Mouse (Mus musculus) midbrain, postnatal 0 days (tissue): Measurements from ENCODE around the gene Vat1. TPM values are rescaled to one million over a fixed set of nuclear protein-coding genes. Genes with fewer than 3 reads are reported as not detected.
A peak's percentile ranks its signal among the peaks of the same experiment; 100 is the strongest.
"Not testable (repeated sequence)": the region's sequence is repeated elsewhere in the genome, so short reads cannot be mapped to it uniquely, and the experiment has no call there.

Source experiments
- ATAC-seq: fragments of 200-750 bp; cut with Nextera tagmentation; 2 replicates; pipeline ENCODE4 v1.8.0; 2017; ENCODE audit warnings: moderate number of reproducible peaks, mild to moderate bottlenecking, moderate TSS enrichment, moderate library complexity; ENCODE audit not compliant: low FRiP score
- DNase-seq: peaks from one replicate; pipeline ENCODE4 v3.0.0-alpha.2; 2015; ENCODE audit warnings: low spot score
- H3K27ac ChIP-seq: fragments of 300-500 bp; sonication (generic); 2 replicates; pipeline ENCODE4 v1.5.1; 2014; ENCODE audit warnings: low read depth, mild to moderate bottlenecking, low read length, mixed read lengths
- H3K27me3 ChIP-seq: fragments of 300-500 bp; sonication (generic); 2 replicates; pipeline ENCODE4 v1.6.1; 2014; ENCODE audit warnings: low read length, control low read depth, mixed read lengths; ENCODE audit not compliant: insufficient read depth
- H3K36me3 ChIP-seq: fragments of 300-500 bp; sonication (generic); 2 replicates; pipeline ENCODE4 v1.6.1; 2014; ENCODE audit warnings: low read length, control low read depth, mixed read lengths; ENCODE audit not compliant: insufficient read depth
- H3K4me1 ChIP-seq: fragments of 300-500 bp; sonication (generic); 2 replicates; pipeline ENCODE4 v1.6.1; 2014; ENCODE audit warnings: mild to moderate bottlenecking, control low read depth, antibody characterized with exemption, low read length, mixed read lengths; ENCODE audit not compliant: insufficient read depth
- H3K4me2 ChIP-seq: fragments of 300-500 bp; sonication (generic); 2 replicates; pipeline ENCODE4 v1.6.1; 2014; ENCODE audit warnings: low read depth, mild to moderate bottlenecking, low read length, mixed read lengths; ENCODE audit not compliant: poor library complexity, severe bottlenecking
- H3K4me3 ChIP-seq: fragments of 300-500 bp; sonication (generic); 2 replicates; pipeline ENCODE4 v1.5.1; 2014; ENCODE audit warnings: low read depth, mild to moderate bottlenecking, low read length, moderate library complexity
- H3K9ac ChIP-seq: fragments of 300-500 bp; sonication (generic); replicated peaks from 2 replicates; pipeline ENCODE4 v1.6.1; 2014; ENCODE audit warnings: mild to moderate bottlenecking, low read length, moderate library complexity, mixed read lengths; ENCODE audit not compliant: poor library complexity, severe bottlenecking
- H3K9me3 ChIP-seq: fragments of 300-500 bp; sonication (generic); 2 replicates; pipeline ENCODE4 v1.6.1; 2016; ENCODE audit warnings: low read length, control low read depth
- CTCF ChIP-seq: IDR thresholded peaks from 2 replicates; pipeline ENCODE4 v1.5.1; 2016; ENCODE audit warnings: antibody characterized with exemption, mild to moderate bottlenecking
- WGBS: fragments of 180-500 bp; shearing (Covaris S2); extraction: QIAGEN DNeasy Blood & Tissue Kit; methylation state at CpG from one replicate; pipeline ENCODE4 v1.1.7; 2014; 5-methylcytosine and 5-hydroxymethylcytosine counted together
- polyA plus RNA-seq: library from polyadenylated mRNA; unstranded; fragments of >200 nt; fragmentation: Nextera tagmentation; extraction: Ambion mirVana; gene quantifications from 2 replicates; pipeline ENCODE4 v1.2.1, GENCODE M21; 2015
- total RNA-seq: library from RNA; depleted of rRNA; stranded (reverse); fragments of >200 nt; gene quantifications from 2 replicates; pipeline ENCODE4 v1.2.3, GENCODE M21; 2014

The Vat1 gene
- total and polyA plus RNA-seq, 2 experiments from 2014 or later = 143 to 334 TPM

GRCm38 (mm10) chr11:101450394-101450793 is 15.6 kb downstream of the Vat1 start:
- TF ChIP-seq CTCF = peak; percentile 6; the same call in 1 of the 2 replicates
- 77% methylated on average over 3 of the region's 3 CpGs for WGBS
- DNase-seq (no peak), ATAC-seq (no peak)
- Histone ChIP-seq H3K4me3 (no peak overlapping the region), H3K27ac (no peak overlapping the region), H3K4me1 (no peaks in the 10 kb centered on the region), H3K9me3 (no peaks in the 10 kb centered on the region), H3K4me2 (no peak overlapping the region), H3K9ac (no peak overlapping the region), H3K36me3 (peaks cover 4% of the 10 kb centered on the region; the same call in 1 of the 2 replicates), H3K27me3 (no peaks in the 10 kb centered on the region)

DNA sequence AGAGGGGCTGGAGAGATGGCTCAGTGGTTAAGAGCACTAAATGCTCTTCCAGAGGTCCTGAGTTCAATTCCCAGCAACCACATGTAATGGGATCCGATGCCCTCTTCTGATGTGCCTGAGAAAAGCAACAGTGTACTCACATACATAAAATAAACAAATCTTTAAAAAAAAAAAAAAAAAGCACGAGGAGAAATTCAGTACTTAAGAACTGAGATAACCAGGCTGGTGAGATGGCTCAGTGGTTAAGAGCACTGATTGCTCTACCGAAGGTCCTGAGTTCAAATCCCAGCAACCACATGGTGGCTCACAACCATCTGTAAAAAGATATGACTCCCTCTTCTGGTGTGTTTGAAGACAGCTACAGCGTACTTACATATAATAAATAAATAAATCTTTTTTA is 16.4 kb downstream of the Vat1 start:
- DNase-seq, H3K27me3 ChIP-seq, H3K36me3 ChIP-seq, H3K4me2 ChIP-seq, H3K27ac ChIP-seq, H3K4me1 ChIP-seq, H3K9ac ChIP-seq, ATAC-seq, H3K9me3 ChIP-seq, H3K4me3 ChIP-seq: not testable (repeated sequence)
- WGBS = 90% methylated on average over 4 of the region's 4 CpGs

DNA sequence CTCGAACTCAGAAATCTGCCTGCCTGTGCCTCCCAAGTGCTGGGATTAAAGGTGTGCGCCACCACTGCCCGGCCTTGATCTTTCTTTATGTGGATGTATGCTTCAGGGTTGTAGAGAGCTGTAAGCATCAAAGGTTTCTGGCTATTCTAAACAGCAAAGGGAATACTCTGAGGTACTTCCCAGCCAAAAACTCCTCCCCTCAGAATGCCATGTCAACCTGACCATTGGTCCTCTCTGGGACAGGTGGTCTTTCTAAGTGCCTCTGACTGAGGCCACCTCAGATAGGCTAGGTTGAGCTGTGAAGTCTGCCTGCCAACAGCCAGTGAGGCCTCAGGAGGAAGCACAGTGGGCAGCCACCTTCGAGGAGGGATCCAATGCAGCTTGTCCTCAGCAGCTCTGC is 17.1 kb downstream of the Vat1 start:
- Histone ChIP-seq H3K27me3 (no peaks in the 10 kb centered on the region), H3K36me3 (peaks cover 13% of the 10 kb centered on the region), H3K9ac (no peak overlapping the region), H3K4me2 (no peak overlapping the region), H3K4me3 (no peak overlapping the region), H3K9me3 (no peaks in the 10 kb centered on the region), H3K4me1 (no peaks in the 10 kb centered on the region), H3K27ac (no peak overlapping the region)
- DNase-seq (no peak), ATAC-seq (no peak)
- TF ChIP-seq CTCF = no peak
- 83% methylated on average over 4 of the region's 4 CpGs for WGBS

DNA sequence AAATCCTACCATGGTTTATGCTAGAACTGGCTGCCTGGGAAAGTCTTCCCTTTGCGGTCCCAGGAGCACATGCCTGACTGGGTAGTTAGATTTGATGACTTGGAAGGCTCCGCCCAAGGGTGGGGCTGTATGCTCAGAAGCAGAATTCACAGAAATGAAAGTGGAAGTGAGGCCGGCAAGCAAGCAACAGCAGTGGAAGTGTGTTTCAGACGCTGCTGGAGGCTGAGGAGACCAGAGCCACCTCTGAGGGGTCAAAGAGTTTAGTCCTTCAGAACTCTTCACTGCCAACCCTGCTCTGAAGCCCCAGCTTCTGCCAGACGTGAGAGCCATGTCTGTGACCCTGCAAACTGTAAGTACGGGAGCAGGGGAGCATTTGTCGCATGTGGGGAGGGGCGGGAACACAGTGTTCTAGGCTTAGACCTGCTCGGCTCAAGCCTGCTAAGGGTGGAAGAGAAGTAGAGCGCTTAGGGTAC is 17.7 kb downstream of the Vat1 start, which contains the start of gene Ifi35:
Gene Ifi35 (plus strand): TSS at position 134 of the 473 bp plus-strand sequence.
- Histone ChIP-seq H3K9me3 (no peaks in the 10 kb centered on the region), H3K4me2 (no peak within 1 kb of the TSS), H3K36me3 (peaks cover 18% of the 10 kb centered on the region), H3K9ac (no peak within 1 kb of the TSS), H3K4me3 (0 out of 2 replicates have a peak within 1 kb of the TSS, but pooled peaks have one; percentile 13), H3K27ac (0 out of 2 replicates have a peak within 1 kb of the TSS, but pooled peaks have one; percentile 6), H3K27me3 (no peaks in the 10 kb centered on the region), H3K4me1 (0 out of 2 replicates have a peak, but pooled peaks cover 3% of the 10 kb centered on the region)
- DNase-seq (no peak), ATAC-seq (no peak)
- WGBS = 44% methylated on average over 10 of the region's 10 CpGs
- TF ChIP-seq CTCF = no peak

DNA sequence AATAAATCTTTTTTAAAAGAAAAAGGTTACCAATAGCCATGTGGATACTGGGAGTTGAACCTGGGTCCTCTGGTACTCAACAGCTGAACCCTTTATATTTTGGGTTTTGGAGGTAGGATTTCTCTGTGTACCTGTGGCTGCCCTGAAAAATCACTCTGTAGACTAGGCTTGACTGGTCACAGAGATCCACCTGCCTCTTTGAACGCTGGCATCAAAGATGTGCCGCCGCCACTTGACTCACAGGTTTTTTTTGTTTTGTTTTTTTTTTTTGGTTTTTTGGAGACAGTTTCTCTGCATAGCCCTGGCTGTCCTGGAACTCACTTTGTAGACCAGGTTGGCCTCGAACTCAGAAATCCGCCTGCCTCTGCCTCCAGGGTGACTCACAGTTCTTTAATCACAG is 18.2 kb downstream of the Vat1 start:
- H3K9me3 ChIP-seq = no peaks in the 10 kb centered on the region
- ATAC-seq (no peak), DNase-seq (no peak)
- WGBS = 87% methylated on average over 5 of the region's 5 CpGs
- H3K4me1 ChIP-seq = 0 out of 2 replicates have a peak, but pooled peaks cover 3% of the 10 kb centered on the region
- TF ChIP-seq CTCF = no peak
- no peak overlapping the region for H3K4me2 ChIP-seq
- H3K27ac ChIP-seq = no peak overlapping the region
- peaks cover 18% of the 10 kb centered on the region for H3K36me3 ChIP-seq
- H3K9ac ChIP-seq = no peak overlapping the region
- H3K4me3 ChIP-seq = no peak overlapping the region
- H3K27me3 ChIP-seq = no peaks in the 10 kb centered on the region

- not testable (repeated sequence) for H3K9ac ChIP-seq, ATAC-seq, H3K4me1 ChIP-seq, H3K27me3 ChIP-seq, H3K4me3 ChIP-seq, H3K9me3 ChIP-seq, H3K4me2 ChIP-seq, DNase-seq, H3K27ac ChIP-seq
- 93% methylated on average over 8 of the region's 8 CpGs for WGBS
- H3K36me3 ChIP-seq = peaks cover 18% of the 10 kb centered on the region
Measured at GRCm38 (mm10) chr11:101446860-101447259, 19.2 kb downstream of the Vat1 start.
